Mouse (Mus musculus): Measurements from ENCODE around the gene Mrps24. TPM values are rescaled to one million over a fixed set of nuclear protein-coding genes. Genes with fewer than 3 reads are reported as not detected.

Gene Mrps24
- polyA plus RNA-seq, 1 experiment from 2014 or later, result 170 TPM

Other genes starting within 250 kb of the Mrps24 start
- gene Xbp1, start 195.0 kb downstream of the Mrps24 start, polyA plus RNA-seq (2014; fragmentation: Nextera tagmentation; extraction: Ambion mirVana), result 152 and 161 TPM in 2 replicates
- gene Ccdc117, start 173.5 kb downstream of the Mrps24 start, polyA plus RNA-seq (2014; fragmentation: Nextera tagmentation; extraction: Ambion mirVana), result 32.1 and 33.1 TPM in 2 replicates
- gene Ankrd36, start 146.0 kb downstream of the Mrps24 start, polyA plus RNA-seq (2014; fragmentation: Nextera tagmentation; extraction: Ambion mirVana), result 0.36 TPM in 1 of 2 replicates, not detected in the other
- 9.4 and 10.1 TPM in 2 replicates for gene Urgcp, start 46.7 kb upstream of the Mrps24 start, polyA plus RNA-seq (2014; fragmentation: Nextera tagmentation; extraction: Ambion mirVana)
- gene Dbnl, start 72.8 kb upstream of the Mrps24 start, polyA plus RNA-seq (2014; fragmentation: Nextera tagmentation; extraction: Ambion mirVana), result 121 and 126 TPM in 2 replicates
- 9.7 and 10.6 TPM in 2 replicates for gene Pgam2, start 88.1 kb upstream of the Mrps24 start, polyA plus RNA-seq (2014; fragmentation: Nextera tagmentation; extraction: Ambion mirVana)
- 7.0 and 7.1 TPM in 2 replicates for gene Polm, start 122.3 kb upstream of the Mrps24 start, polyA plus RNA-seq (2014; fragmentation: Nextera tagmentation; extraction: Ambion mirVana)
- 8.3 and 10.3 TPM in 2 replicates for gene Aebp1, start 146.3 kb upstream of the Mrps24 start, polyA plus RNA-seq (2014; fragmentation: Nextera tagmentation; extraction: Ambion mirVana)
- 101 and 105 TPM in 2 replicates for gene Pold2, start 162.6 kb upstream of the Mrps24 start, polyA plus RNA-seq (2014; fragmentation: Nextera tagmentation; extraction: Ambion mirVana)
- 7.6 and 25.4 TPM in 2 replicates for gene Myl7, start 183.1 kb upstream of the Mrps24 start, polyA plus RNA-seq (2014; fragmentation: Nextera tagmentation; extraction: Ambion mirVana)
- 2.2 and 2.6 TPM in 2 replicates for gene Gck, start 234.4 kb upstream of the Mrps24 start, polyA plus RNA-seq (2014; fragmentation: Nextera tagmentation; extraction: Ambion mirVana)
- 30.1 and 31.4 TPM in 2 replicates for gene Ykt6, start 240.0 kb upstream of the Mrps24 start, polyA plus RNA-seq (2014; fragmentation: Nextera tagmentation; extraction: Ambion mirVana)

All from embryonic facial prominence, embryonic 11.5 days (tissue).